Mouse (Mus musculus): ENCODE measurements around the gene Pnkd.
A peak's percentile ranks its signal among the peaks of the same experiment; 100 is the strongest.

Gene Pnkd

GRCm38 (mm10) chr1:74284543-74285160, at the start of gene Pnkd, which contains the start of gene Aamp:
Gene Pnkd, plus strand, starts transcription at chr1:74284930.
Gene Aamp, minus strand, starts transcription at chr1:74284738.
- DNase-seq = peak; percentile 100

GRCm38 (mm10) chr1:74235938-74236589, 48.7 kb upstream of the Pnkd start, which contains the start of gene Arpc2:
Gene Arpc2, plus strand, starts transcription at chr1:74236084.
- peak; percentile 98 for DNase-seq

- DNase-seq = peak; percentile 63
Observed at GRCm38 (mm10) chr1:74236590-74237317, 48.0 kb upstream of the Pnkd start.

- no peak for DNase-seq
Observed at GRCm38 (mm10) chr1:74237671-74238070, 47.1 kb upstream of the Pnkd start.

- no peak for DNase-seq
Observed at GRCm38 (mm10) chr1:74238136-74238535, 46.6 kb upstream of the Pnkd start.

- no peak for DNase-seq
Observed at GRCm38 (mm10) chr1:74239162-74239561, 45.6 kb upstream of the Pnkd start.

- no peak for DNase-seq
Observed at GRCm38 (mm10) chr1:74239618-74240017, 45.1 kb upstream of the Pnkd start.

GRCm38 (mm10) chr1:74240311-74240710, 44.4 kb upstream of the Pnkd start:
- no peak for DNase-seq

GRCm38 (mm10) chr1:74240832-74241231, 43.9 kb upstream of the Pnkd start:
- no peak for DNase-seq

- DNase-seq = no peak
Observed at GRCm38 (mm10) chr1:74245525-74245924, 39.2 kb upstream of the Pnkd start.

GRCm38 (mm10) chr1:74248799-74249198, 35.9 kb upstream of the Pnkd start:
- DNase-seq = no peak

GRCm38 (mm10) chr1:74249331-74249980, 35.3 kb upstream of the Pnkd start:
- no peak for DNase-seq

GRCm38 (mm10) chr1:74250096-74250495, 34.6 kb upstream of the Pnkd start:
- DNase-seq = no peak

GRCm38 (mm10) chr1:74255704-74256345, 28.9 kb upstream of the Pnkd start:
- no peak for DNase-seq

GRCm38 (mm10) chr1:74256782-74257181, 27.9 kb upstream of the Pnkd start:
- no peak for DNase-seq

GRCm38 (mm10) chr1:74262510-74262909, 22.2 kb upstream of the Pnkd start:
- DNase-seq = no peak

GRCm38 (mm10) chr1:74268750-74269149, 16.0 kb upstream of the Pnkd start:
- DNase-seq = no peak

GRCm38 (mm10) chr1:74271659-74272058, 13.1 kb upstream of the Pnkd start:
- no peak for DNase-seq

- DNase-seq = peak; percentile 62
Observed at GRCm38 (mm10) chr1:74275015-74275414, 9.7 kb upstream of the Pnkd start.

GRCm38 (mm10) chr1:74277041-74277440, 7.7 kb upstream of the Pnkd start:
- no peak for DNase-seq

GRCm38 (mm10) chr1:74277883-74278537, 6.7 kb upstream of the Pnkd start:
- DNase-seq = no peak

GRCm38 (mm10) chr1:74278538-74278937, 6.2 kb upstream of the Pnkd start, which contains the start of gene Gpbar1:
Gene Gpbar1, plus strand, starts transcription at chr1:74278550.
- DNase-seq = no peak

All from embryo, embryonic 11 days (tissue).